Mouse (Mus musculus) left cerebral cortex, postnatal 4 days (tissue): ENCODE data around the gene A730061H03Rik. TPM values are rescaled to one million over a fixed set of nuclear protein-coding genes. Genes with fewer than 3 reads are reported as not detected.

Experiments used
- DNase-seq: peaks from one replicate; pipeline ENCODE4 v3.0.0-alpha.2; 2022
- intact Hi-C: fragments of 180-260 bp; cut with DNase I; formaldehyde crosslinking; loops from one replicate; pipeline ENCODE4 v1.15.1; 2025
- total RNA-seq, 2 experiments: library from RNA; stranded (reverse); gene quantifications; 2 replicates each; pipeline ENCODE4 v1.2.3; 2021

Gene A730061H03Rik
- total RNA-seq: not detected

GRCm38 (mm10) chr14:55560202-55561073, at the start of gene A730061H03Rik:
Gene A730061H03Rik (minus strand): TSS chr14:55560406.
- intact Hi-C loops: no loop called here
- DNase-seq: peak; percentile 99

- intact Hi-C loops: no loop called here
- no peak for DNase-seq
Observed at GRCm38 (mm10) chr14:55608339-55608738, 48.1 kb upstream of the A730061H03Rik start.

GRCm38 (mm10) chr14:55605743-55606459, 45.7 kb upstream of the A730061H03Rik start:
- no peak for DNase-seq
- intact Hi-C loops: no loop called here

GRCm38 (mm10) chr14:55604823-55605222, 44.6 kb upstream of the A730061H03Rik start:
- intact Hi-C loops: no loop called here
- no peak for DNase-seq

- peak; percentile 85 for DNase-seq
- intact Hi-C loops: no loop called here
Observed at GRCm38 (mm10) chr14:55603633-55604576, 43.7 kb upstream of the A730061H03Rik start.

- DNase-seq: no peak
- intact Hi-C loops: no loop called here
Observed at GRCm38 (mm10) chr14:55603271-55603632, 43.0 kb upstream of the A730061H03Rik start, which contains the start of gene Irf9. Gene Irf9 (plus strand): TSS chr14:55603571.

- intact Hi-C loops: no loop called here
- DNase-seq: no peak
Observed at GRCm38 (mm10) chr14:55598521-55599390, 38.5 kb upstream of the A730061H03Rik start.

GRCm38 (mm10) chr14:55596036-55596690, 36.0 kb upstream of the A730061H03Rik start:
- DNase-seq: peak; percentile 48
- intact Hi-C loops: no loop called here

GRCm38 (mm10) chr14:55592226-55592625, 32.0 kb upstream of the A730061H03Rik start:
- intact Hi-C loops: no loop called here
- no peak for DNase-seq

GRCm38 (mm10) chr14:55591331-55591891, 31.2 kb upstream of the A730061H03Rik start, which contains the start of gene Rnf31:
Gene Rnf31 (plus strand): TSS chr14:55591708.
- DNase-seq: peak; percentile 92
- intact Hi-C loops: no loop called here

- intact Hi-C loops: no loop called here
- peak; percentile 95 for DNase-seq
Observed at GRCm38 (mm10) chr14:55590748-55591330, 30.6 kb upstream of the A730061H03Rik start, which contains the start of gene Psme2. Gene Psme2 (minus strand): TSS chr14:55591113.

- no peak for DNase-seq
- intact Hi-C loops: no loop called here
Observed at GRCm38 (mm10) chr14:55589771-55590448, 29.7 kb upstream of the A730061H03Rik start.

GRCm38 (mm10) chr14:55589271-55589670, 29.1 kb upstream of the A730061H03Rik start:
- intact Hi-C loops: no loop called here
- no peak for DNase-seq

GRCm38 (mm10) chr14:55586149-55586548, 25.9 kb upstream of the A730061H03Rik start:
- DNase-seq: no peak
- intact Hi-C loops: no loop called here

GRCm38 (mm10) chr14:55585566-55585960, 25.4 kb upstream of the A730061H03Rik start:
- DNase-seq: no peak
- intact Hi-C loops: no loop called here

- DNase-seq: peak; percentile 62
- intact Hi-C loops: no loop called here
Observed at GRCm38 (mm10) chr14:55584702-55585565, 24.7 kb upstream of the A730061H03Rik start, which contains the start of gene Emc9. Gene Emc9 (minus strand): TSS chr14:55585302.

GRCm38 (mm10) chr14:55584303-55584701, 24.1 kb upstream of the A730061H03Rik start:
- intact Hi-C loops: no loop called here

More at GRCm38 (mm10) chr14:55584303-55584701, 24.1 kb upstream of the A730061H03Rik start:
- no peak for DNase-seq
